Mouse (Mus musculus) cerebellum, adult 18-20 months (tissue): ENCODE results near the gene Nfkbia.
A peak's percentile ranks its signal among the peaks of the same experiment; 100 is the strongest.

ENCODE experiments used
- DNase-seq, 2 experiments: peaks; one replicate each; pipeline ENCODE4 v3.0.0; 2021

Gene Nfkbia

GRCm38 (mm10) chr12:55465401-55465983 lies 27.0 kb downstream of the Nfkbia start:
- DNase-seq: peak; percentile 71 to 78

DNA sequence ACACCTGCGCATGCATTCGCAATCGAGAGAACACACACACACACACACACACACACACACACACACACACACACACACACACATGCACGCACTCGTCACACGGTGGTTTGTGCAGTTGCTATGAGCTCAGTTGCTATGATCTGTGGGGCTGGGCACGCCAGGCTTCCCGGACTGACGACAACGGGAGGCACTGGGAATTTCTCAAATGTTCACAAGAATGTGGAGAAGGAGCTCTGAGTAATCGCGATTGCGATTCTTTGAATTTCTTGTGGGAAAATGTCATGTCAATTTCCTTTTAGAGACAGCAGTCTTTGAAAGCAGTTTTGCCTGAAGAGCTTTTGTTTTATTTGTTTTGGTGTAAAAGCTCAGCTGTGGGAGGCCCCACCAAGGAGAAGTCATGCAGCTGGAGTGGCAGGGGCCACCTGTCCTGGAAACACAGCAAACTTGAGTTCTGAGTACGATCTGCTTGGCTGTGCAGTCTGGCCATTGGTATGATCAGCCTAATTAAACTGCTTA lies 27.5 kb downstream of the Nfkbia start:
- peak; percentile 10 to 32 for DNase-seq

DNA sequence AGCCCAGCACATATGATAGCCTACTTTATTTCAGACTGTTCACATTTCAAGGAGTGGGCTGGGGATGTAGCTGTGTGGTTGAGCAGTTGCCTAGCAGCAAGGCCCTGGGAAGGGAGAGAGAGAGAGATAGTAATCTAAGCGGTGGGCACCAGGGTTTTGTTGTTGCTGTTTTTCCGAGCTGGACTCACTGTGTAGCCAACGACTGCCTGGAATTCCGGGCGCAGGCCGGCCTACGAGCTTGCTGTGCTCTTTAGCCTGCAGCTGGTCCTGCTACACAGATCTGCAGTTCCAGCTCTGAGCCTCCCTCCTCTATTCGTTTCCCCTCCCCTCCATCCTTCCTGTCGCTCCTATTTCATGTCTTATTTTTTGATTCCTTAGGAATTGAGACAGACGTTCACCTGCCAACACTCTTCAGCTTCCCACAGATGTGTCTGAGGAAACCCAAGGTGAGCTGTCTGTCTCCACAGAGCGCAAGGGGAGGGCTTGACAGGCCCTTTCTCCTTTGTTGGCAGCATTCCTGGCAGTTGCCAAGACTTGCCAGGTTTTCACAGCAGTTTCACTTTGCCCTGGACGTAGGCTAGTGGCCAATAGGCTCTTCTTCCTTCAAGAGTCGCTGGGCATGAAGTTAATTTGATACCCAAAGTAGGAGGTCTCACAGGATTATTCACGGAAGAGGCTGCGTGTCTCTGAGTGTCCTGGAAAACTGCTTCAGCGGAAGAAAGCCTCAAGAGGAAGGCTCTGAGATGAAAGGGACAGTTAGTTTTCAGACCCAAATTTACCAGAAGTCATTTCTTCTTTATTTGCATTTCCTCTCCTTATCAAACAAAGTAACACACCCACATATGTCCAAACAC lies 28.2 kb downstream of the Nfkbia start:
- DNase-seq: peak; percentile 44 to 46

DNA sequence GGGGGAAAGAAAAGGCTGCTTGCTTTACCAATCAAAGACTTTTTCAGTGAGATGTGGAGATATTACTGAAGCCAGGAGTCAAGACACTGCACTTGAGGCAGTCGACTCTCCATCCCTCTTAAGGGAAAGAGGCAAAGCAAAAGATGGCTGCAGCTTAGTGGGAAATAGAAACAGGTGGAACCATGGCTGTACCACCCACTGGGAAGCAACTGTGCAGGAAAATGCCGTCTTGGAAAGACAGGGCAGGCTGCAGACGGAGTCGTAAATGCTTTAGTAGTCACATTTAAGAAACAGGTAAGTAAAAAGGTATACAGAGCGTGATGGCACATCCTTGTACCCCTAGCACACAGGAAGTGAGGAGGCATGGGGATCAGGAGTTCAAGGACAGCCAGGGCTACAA lies 29.4 kb downstream of the Nfkbia start:
- DNase-seq: peak; percentile 44 to 52

DNA sequence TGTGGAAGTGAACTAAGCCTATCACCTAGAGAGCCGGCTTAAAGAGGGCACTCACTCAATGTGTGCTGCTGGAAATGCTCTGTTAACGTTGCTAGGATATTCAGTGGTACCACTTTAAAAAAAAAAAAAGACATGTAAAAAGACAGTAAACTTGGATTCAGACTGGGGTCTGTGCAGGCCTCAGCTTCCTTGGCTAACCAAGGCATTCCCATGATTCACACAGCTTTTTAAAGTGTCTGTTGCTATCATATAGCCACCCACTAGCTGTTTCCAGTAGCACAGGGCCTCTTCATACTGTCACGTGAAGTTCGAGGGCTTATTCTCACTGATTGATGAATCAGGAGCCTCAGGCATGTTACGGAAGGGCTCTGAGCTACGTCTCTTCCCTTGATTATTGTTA lies 30.0 kb downstream of the Nfkbia start:
- no peak for DNase-seq

DNA sequence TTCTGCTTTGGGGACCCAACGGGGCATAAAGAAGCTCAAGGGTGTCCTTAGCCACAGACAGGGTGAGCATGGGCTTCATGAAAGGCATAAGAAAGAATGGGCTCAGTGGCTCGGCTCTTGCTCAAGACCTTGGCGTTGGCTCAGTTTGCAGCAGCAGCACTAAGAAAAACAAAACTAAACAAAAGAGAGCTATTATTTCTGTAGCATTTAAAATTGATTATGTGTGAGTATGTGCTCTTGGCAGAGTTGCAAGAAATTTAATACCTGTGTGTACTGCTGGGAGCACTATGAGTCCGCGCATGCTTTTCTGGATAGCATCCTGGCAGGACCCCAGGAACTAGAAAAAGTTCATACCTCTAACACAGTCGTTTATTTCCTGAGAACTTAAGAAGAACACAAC lies 30.7 kb downstream of the Nfkbia start:
- no peak for DNase-seq

DNA sequence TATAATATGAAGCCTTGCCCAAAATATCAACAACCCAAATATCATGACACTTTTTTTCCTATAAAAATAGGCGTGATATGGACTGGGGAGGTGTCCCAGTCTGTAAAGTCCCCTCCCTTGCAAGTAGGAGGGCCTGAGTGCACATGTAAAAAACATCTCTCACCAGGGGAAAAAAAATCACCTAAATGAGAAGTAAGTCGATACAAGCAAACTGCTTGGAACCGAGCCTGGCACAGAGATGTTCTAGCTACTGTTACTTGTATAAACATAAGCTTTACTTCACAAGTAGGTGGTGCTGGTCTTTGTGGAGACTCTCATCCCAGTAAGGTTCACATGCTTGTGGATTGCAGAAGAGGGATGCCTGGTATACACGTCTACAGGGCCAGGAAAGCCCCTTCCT lies 31.5 kb downstream of the Nfkbia start:
- no peak for DNase-seq

DNA sequence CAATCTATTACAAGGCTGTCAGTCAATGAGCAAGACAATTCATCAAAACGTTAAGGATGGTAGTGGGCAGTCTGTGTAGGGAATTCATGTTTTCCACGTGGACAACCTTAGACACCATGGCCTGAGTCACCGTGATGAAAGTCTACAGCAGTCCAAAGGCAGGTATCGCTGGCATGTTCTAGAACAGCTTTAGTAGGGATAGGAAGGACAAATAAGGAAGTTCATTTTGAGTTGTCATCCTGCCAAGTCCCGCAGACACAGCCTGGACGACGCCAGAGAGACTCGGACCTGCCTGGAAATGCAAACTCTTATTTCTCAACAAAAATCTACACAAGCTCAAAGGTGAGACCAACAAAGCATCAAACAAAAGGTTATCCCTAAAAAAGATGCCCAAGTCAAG lies 32.7 kb downstream of the Nfkbia start:
- no peak for DNase-seq

- no peak for DNase-seq
These were observed 35.6 kb downstream of the Nfkbia start for GRCm38 (mm10) chr12:55456893-55457292.

- no peak for DNase-seq
These were observed 36.3 kb downstream of the Nfkbia start for GRCm38 (mm10) chr12:55456136-55456535.

- no peak for DNase-seq
These were observed 37.2 kb downstream of the Nfkbia start for GRCm38 (mm10) chr12:55455206-55455605.

GRCm38 (mm10) chr12:55453924-55454323 lies 38.5 kb downstream of the Nfkbia start:
- DNase-seq: no peak

GRCm38 (mm10) chr12:55452839-55453238 lies 39.6 kb downstream of the Nfkbia start:
- no peak for DNase-seq

GRCm38 (mm10) chr12:55450421-55450820 lies 42.0 kb downstream of the Nfkbia start:
- no peak for DNase-seq

DNA sequence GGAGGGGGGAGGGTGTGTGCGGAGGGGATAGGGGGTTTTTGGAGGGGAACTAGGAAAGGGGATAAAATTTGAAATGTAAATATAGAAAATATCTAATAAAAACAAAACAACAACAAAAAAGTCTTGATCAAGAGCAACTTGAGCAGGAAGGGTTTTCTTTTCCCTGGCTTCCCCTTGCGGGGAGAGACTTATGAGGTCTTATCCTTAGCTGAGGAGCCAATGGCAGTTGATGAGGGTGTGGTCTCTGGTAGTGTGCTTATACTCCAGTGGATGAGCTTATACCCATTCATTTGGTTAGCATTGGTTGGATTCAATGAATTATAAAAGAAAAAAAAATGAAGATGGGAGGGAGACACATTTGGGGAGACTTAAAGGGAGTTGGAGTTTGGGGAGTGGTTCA lies 43.4 kb downstream of the Nfkbia start:
- DNase-seq: no peak

- DNase-seq: no peak
These were observed 44.0 kb downstream of the Nfkbia start for GRCm38 (mm10) chr12:55448457-55448856.

DNA sequence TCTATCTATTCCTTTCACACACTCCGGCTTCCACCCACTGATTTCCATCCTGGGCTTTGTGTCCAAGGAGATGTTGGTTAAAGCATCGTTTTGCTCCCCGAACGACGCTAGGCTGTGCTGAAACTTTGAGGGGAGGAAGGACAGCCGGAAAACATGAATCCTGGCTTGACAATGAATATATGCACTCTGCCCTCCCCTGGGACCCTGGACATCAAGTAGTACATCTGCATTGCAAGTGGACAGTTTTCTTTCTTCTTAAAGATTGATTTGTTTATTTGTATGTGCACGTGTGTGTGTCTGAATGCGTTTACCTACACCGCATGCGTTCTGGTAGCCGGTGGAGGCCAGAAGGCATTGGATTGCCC lies 45.1 kb downstream of the Nfkbia start:
- DNase-seq: no peak

GRCm38 (mm10) chr12:55446746-55447395 lies 45.6 kb downstream of the Nfkbia start:
- peak; percentile 81 to 89 for DNase-seq

DNA sequence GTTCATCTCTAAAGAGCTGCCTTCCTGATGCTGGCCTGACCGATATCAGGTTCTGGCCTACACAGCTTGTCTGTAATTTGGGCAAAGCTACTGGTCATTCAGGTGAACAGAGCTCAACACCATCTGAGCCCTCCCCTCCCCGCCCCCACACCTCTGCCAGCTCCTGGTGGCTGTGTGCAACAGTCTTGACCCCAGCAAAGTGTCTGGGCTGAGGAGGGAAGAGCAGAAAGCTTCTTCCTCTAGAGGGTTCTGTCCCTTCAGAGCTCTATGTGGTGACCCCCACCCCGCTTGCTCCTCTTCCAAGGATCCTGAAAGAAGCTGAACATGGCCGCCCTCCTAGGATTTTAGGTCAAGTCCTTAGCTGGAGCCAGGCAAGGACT lies 46.1 kb downstream of the Nfkbia start:
- DNase-seq: no peak

- no peak for DNase-seq
These were observed 46.9 kb downstream of the Nfkbia start for GRCm38 (mm10) chr12:55445583-55445982.

- DNase-seq: no peak
These were observed 48.4 kb downstream of the Nfkbia start for GRCm38 (mm10) chr12:55444031-55444451.

- peak in 1 of 2 experiments; percentile 29 for DNase-seq
These were observed 49.3 kb downstream of the Nfkbia start for GRCm38 (mm10) chr12:55442861-55443850.

- no peak for DNase-seq
These were observed 50.2 kb downstream of the Nfkbia start for GRCm38 (mm10) chr12:55442245-55442644.
